Mouse (Mus musculus): ENCODE measurements around the gene Thegl.

GRCm38 (mm10) chr5:77015544-77016482 lies at the start of gene Thegl:
- no peak for TF ChIP-seq CTCF (IDR thresholded peaks at IDR 0.05; ENCODE audit: control insufficient read depth, insufficient read depth, low read length)
- no peak for TF ChIP-seq POLR2A (IDR thresholded peaks at IDR 0.05; ENCODE audit: borderline replicate concordance, control insufficient read depth, low read depth, low read length)
